Mouse (Mus musculus) midbrain, embryonic 11.5 days (tissue): ENCODE data around the gene Eps15. TPM values are rescaled to one million over a fixed set of nuclear protein-coding genes. Genes with fewer than 3 reads are reported as not detected.
A peak's percentile ranks its signal among the peaks of the same experiment; 100 is the strongest.

ENCODE experiments used
- ATAC-seq: fragments of 200-750 bp; cut with Nextera tagmentation; 2 replicates; pipeline ENCODE4 v1.8.0; 2017; ENCODE audit warnings: moderate TSS enrichment, moderate library complexity; ENCODE audit not compliant: low FRiP score
- DNase-seq: peaks from one replicate; pipeline ENCODE4 v3.0.0; 2015; ENCODE audit warnings: low spot score; ENCODE audit errors: missing footprints
- H3K27ac ChIP-seq: fragments of 300-500 bp; sonication (generic); 2 replicates; pipeline ENCODE4 v1.5.1; 2014; ENCODE audit warnings: low read depth, low read length
- H3K27me3 ChIP-seq: fragments of 300-500 bp; sonication (generic); 2 replicates; pipeline ENCODE4 v1.6.1; 2014; ENCODE audit warnings: mild to moderate bottlenecking, low read length, moderate library complexity, mixed read lengths; ENCODE audit not compliant: control insufficient read depth, insufficient read depth
- H3K36me3 ChIP-seq: fragments of 300-500 bp; sonication (generic); 2 replicates; pipeline ENCODE4 v1.6.1; 2014; ENCODE audit warnings: mild to moderate bottlenecking, low read length, moderate library complexity, mixed read lengths; ENCODE audit not compliant: control insufficient read depth, insufficient read depth
- H3K4me1 ChIP-seq: fragments of 300-500 bp; sonication (generic); 2 replicates; pipeline ENCODE4 v1.6.1; 2014; ENCODE audit warnings: low read length; ENCODE audit not compliant: control insufficient read depth, insufficient read depth
- H3K4me2 ChIP-seq: fragments of 300-500 bp; sonication (generic); 2 replicates; pipeline ENCODE4 v1.6.1; 2014; ENCODE audit warnings: mild to moderate bottlenecking, moderate library complexity
- H3K4me3 ChIP-seq: fragments of 300-500 bp; sonication (generic); 2 replicates; pipeline ENCODE4 v1.5.1; 2014; ENCODE audit warnings: low read depth, low read length
- H3K9ac ChIP-seq: fragments of 300-500 bp; sonication (generic); 2 replicates; pipeline ENCODE4 v1.6.1; 2014; ENCODE audit warnings: low read length
- H3K9me3 ChIP-seq: fragments of 300-500 bp; sonication (generic); 2 replicates; pipeline ENCODE4 v1.6.1; 2016; ENCODE audit warnings: low read length; ENCODE audit not compliant: control insufficient read depth
- WGBS: fragments of 180-500 bp; shearing (Covaris S2); extraction: QIAGEN DNeasy Blood & Tissue Kit; methylation state at CpG from one replicate; pipeline ENCODE4 v1.1.7; 2014; 5-methylcytosine and 5-hydroxymethylcytosine counted together
- polyA plus RNA-seq: library from polyadenylated mRNA; unstranded; fragments of >200 nt; fragmentation: Nextera tagmentation; extraction: Ambion mirVana; gene quantifications from 2 replicates; pipeline ENCODE4 v1.2.1, GENCODE M21; 2014

Gene Eps15
- polyA plus RNA-seq: 51.9 and 59.2 TPM in 2 replicates

DNA sequence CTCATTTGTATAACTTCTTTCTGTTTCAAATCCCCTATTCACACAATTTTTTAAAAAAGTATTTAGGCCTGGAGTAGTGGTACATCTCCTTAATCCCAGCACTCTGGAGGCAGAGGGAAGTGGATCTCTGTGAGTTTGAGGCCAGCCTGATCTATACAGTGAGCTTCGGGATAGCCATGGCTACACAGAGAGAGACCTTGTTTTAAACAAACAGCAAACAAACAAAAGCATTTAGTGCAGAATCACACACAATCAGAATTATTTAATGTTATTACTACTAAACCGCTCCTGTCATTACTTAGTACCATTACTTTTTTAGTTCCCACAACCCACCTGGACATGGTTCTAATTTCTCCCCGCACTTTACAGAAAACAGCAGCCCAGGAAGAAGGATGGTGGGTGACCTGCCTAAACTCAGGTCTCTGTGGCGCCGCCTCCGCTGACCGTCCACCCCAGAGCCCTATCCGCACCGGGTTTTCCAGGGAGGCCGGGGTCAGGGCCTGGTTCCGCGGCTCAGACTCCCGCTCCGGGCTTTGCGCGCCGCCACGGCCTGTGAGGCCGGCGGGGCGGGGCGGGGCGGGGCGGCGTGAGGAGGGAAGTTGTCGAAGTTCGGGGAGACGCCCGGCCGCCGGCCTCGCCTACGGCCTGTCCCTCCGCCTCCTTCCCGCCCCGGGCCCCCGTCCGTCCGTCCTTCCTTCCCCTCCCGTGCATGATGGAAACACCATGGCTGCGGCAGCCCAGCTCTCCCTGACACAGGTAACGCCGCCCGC, at the start of gene Eps15:
Gene Eps15, plus strand, starts transcription at position 580 of the 770 bp plus-strand sequence.
- Histone ChIP-seq H3K4me2 (peak within 1 kb of the TSS; percentile 91), H3K9ac (peak within 1 kb of the TSS; percentile 79), H3K4me1 (no peaks in the 10 kb centered on the region), H3K4me3 (peak within 1 kb of the TSS; percentile 87), H3K27ac (no peak within 1 kb of the TSS; the same call in 1 of the 2 replicates), H3K36me3 (no peaks in the 10 kb centered on the region), H3K9me3 (no peaks in the 10 kb centered on the region), H3K27me3 (peaks cover 5% of the 10 kb centered on the region; the same call in 1 of the 2 replicates)
- WGBS: 3% methylated on average over 35 of the region's 44 CpGs
- DNase-seq: peak; percentile 99
- ATAC-seq: peak; percentile 95

GRCm38 (mm10) chr4:109234185-109234584, 45.9 kb upstream of the Eps15 start, which contains the start of gene Calr4:
Gene Calr4, plus strand, starts transcription at chr4:109234485.
- no peak within 1 kb of the TSS for H3K27ac ChIP-seq

DNA sequence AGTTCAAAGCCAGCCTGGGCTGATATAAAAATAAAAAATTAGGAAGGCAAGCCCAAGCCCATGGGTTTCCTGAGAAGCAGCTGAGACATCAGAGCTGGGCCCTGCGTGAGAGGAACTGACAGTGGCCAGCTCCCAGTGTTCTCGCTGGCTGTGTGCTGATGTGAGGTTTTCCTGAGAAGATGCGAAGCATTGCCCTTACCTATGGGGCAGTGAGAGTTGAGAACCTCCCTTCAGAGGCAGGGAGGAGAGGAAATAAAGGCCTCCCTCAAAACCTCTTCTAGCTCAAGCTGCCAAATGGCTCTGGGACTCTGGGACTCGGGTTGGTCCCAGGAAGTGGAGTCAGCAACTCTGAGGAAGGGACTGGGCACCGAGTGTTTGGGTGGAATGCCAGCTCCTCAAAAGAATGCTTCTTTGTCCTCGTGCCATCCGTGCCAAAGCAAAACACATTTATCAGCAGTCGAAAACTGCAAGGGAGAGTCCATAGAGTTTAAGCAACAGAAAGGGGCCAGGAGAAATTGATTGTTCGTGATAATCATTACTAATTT, 45.2 kb upstream of the Eps15 start:
- DNase-seq (no peak), ATAC-seq (no peak)
- H3K27ac ChIP-seq: no peak overlapping the region
- H3K9ac ChIP-seq: no peak overlapping the region
- WGBS: 83% methylated on average over 9 of the region's 9 CpGs
- no peaks in the 10 kb centered on the region for H3K4me1 ChIP-seq
- no peaks in the 10 kb centered on the region for H3K27me3 ChIP-seq
- H3K4me3 ChIP-seq: no peak overlapping the region
- no peaks in the 10 kb centered on the region for H3K36me3 ChIP-seq
- H3K4me2 ChIP-seq: no peak overlapping the region
- no peaks in the 10 kb centered on the region for H3K9me3 ChIP-seq

More at GRCm38 (mm10) chr4:109234185-109234584, 45.9 kb upstream of the Eps15 start, which contains the start of gene Calr4:
- Histone ChIP-seq H3K4me1 (no peaks in the 10 kb centered on the region), H3K27me3 (no peaks in the 10 kb centered on the region), H3K9me3 (no peaks in the 10 kb centered on the region), H3K9ac (no peak within 1 kb of the TSS), H3K36me3 (no peaks in the 10 kb centered on the region), H3K4me2 (no peak within 1 kb of the TSS), H3K4me3 (no peak within 1 kb of the TSS)
- DNase-seq (no peak), ATAC-seq (no peak)
- 78% methylated on average over 2 of the region's 2 CpGs for WGBS

- H3K4me2 ChIP-seq: no peak overlapping the region
- WGBS: 78% methylated on average over 7 of the region's 7 CpGs
- no peaks in the 10 kb centered on the region for H3K27me3 ChIP-seq
- no peak for ATAC-seq
- H3K9ac ChIP-seq: no peak overlapping the region
- H3K36me3 ChIP-seq: no peaks in the 10 kb centered on the region
- H3K4me1 ChIP-seq: no peaks in the 10 kb centered on the region
- H3K9me3 ChIP-seq: no peaks in the 10 kb centered on the region
- DNase-seq: peak; percentile 83
- H3K4me3 ChIP-seq: no peak overlapping the region
- H3K27ac ChIP-seq: peak overlapping the region; percentile 32; the same call in 1 of the 2 replicates
Measured at GRCm38 (mm10) chr4:109236186-109236879, 43.7 kb upstream of the Eps15 start.

DNA sequence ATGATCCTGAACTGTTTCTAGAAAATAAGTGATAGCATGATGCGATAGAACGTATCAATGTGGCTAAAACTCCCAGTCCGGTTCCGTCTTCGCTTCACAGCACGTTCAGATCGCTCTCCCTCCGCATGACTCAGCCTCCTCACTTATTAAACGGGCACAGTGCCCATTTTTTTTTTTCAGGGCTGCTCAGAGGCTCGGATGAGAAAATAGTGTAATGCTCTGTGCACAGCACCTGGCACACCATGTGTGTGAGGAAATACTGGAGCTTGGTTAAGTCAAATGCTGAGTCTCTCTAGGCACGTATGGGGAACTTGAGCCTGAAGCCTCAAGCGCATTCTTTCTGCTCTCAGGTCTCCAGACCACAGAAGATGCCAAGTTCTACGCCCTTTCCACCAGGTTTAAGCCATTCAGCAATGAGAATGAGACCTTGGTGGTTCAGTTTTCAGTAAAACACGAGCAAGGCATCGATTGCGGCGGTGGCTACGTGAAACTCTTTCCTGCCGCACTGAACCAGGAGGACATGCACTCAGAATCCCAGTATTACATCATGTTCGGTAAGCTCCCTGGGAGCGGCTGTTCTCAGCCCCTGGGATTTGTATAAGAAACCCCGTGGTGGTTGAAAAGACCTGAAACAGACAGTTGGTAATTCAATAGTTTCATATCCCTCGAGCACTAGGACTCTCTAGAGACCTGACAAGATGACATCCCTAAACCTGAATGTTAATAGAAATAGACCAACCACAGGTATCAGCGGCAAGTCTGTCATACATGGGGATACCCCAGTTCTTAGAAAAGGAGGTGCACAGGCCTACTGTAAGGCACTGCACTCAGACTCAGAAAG, 41.4 kb upstream of the Eps15 start:
- DNase-seq: no peak
- Histone ChIP-seq H3K27me3 (no peaks in the 10 kb centered on the region), H3K9ac (no peak overlapping the region), H3K4me1 (no peaks in the 10 kb centered on the region), H3K4me2 (no peak overlapping the region), H3K27ac (no peak overlapping the region), H3K4me3 (no peak overlapping the region), H3K36me3 (no peaks in the 10 kb centered on the region), H3K9me3 (no peaks in the 10 kb centered on the region)
- WGBS: 85% methylated on average over 24 of the region's 24 CpGs
- no peak for ATAC-seq

DNA sequence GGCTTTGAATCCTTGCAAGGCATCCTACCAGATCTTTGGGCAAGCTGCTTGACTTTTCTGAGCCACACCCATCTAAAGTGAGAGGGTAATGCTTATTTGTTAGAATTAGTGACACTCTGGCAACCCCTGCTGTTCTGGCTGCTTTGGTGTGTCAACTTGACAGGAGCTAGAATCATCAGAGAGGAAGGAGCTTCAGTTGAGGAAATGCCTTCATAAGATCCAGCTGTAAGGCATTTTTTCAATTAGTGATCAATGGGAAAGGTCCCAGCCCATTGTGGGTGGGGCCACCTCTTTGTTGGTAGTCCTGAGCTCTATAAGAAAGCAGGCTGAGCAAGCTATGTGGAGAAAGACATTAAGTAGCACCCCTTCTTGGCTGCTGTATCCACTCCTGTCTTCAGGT, 38.8 kb upstream of the Eps15 start:
- Histone ChIP-seq H3K9ac (no peak overlapping the region), H3K36me3 (no peaks in the 10 kb centered on the region), H3K4me2 (no peak overlapping the region), H3K4me3 (no peak overlapping the region), H3K4me1 (no peaks in the 10 kb centered on the region), H3K27ac (no peak overlapping the region), H3K27me3 (no peaks in the 10 kb centered on the region), H3K9me3 (no peaks in the 10 kb centered on the region)
- ATAC-seq: no peak
- no peak for DNase-seq

DNA sequence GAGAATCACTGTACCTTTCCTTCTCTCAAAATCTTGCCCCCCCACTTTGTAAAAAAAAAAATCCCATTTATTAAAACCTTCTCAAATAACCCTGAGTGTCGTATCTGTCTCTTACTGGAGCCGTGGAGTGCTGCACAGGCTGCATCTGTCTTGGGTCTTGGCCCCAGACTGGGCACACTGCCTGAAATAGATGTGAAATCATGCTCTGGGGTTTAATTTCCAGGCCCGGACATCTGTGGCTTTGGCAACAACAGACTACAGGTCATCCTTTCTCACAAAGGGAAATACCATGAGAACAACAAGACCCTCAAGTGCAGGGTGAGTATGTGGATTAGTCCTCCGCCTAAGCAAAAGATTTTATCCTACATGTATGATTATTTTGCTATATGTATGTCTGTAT, 38.1 kb upstream of the Eps15 start:
- Histone ChIP-seq H3K27me3 (no peaks in the 10 kb centered on the region), H3K36me3 (no peaks in the 10 kb centered on the region), H3K27ac (no peak overlapping the region), H3K4me3 (no peak overlapping the region), H3K9ac (no peak overlapping the region), H3K9me3 (no peaks in the 10 kb centered on the region), H3K4me2 (no peak overlapping the region), H3K4me1 (no peaks in the 10 kb centered on the region)
- no peak for DNase-seq
- ATAC-seq: no peak
- 78% methylated on average over 4 of the region's 4 CpGs for WGBS

DNA sequence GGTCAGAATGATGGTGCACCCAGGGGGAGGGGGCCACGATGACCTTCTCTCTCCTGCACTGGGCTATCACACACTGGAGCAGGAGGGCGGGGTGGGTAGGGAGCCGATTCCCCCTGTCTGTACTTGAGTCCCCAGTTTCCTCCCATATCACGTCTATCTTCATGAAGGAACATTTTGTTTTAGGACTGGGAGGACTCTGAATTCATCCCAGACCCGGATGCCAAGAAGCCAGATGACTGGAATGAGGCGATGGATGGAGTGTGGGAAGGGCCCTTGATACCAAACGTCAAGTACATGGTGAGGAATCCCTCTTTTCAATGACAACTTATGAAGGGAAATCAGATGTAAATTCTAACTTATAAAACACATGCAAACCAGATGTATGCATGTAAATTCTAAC, 35.6 kb upstream of the Eps15 start:
- DNase-seq: no peak
- Histone ChIP-seq H3K4me2 (no peak overlapping the region), H3K4me1 (no peaks in the 10 kb centered on the region), H3K27ac (no peak overlapping the region), H3K9me3 (no peaks in the 10 kb centered on the region), H3K9ac (no peak overlapping the region), H3K36me3 (no peaks in the 10 kb centered on the region), H3K27me3 (no peaks in the 10 kb centered on the region), H3K4me3 (no peak overlapping the region)
- 87% methylated on average over 7 of the region's 7 CpGs for WGBS
- no peak for ATAC-seq
